Mouse (Mus musculus): ENCODE data around the gene Kcnq4.

- TF ChIP-seq GATA1 (IDR thresholded peaks at IDR 0.05; ENCODE audit: low read length), result no peak
- TF ChIP-seq TAL1 (IDR thresholded peaks at IDR 0.05; ENCODE audit: low read length), result no peak
Observed at GRCm38 (mm10) chr4:120680953-120681352, 67.5 kb downstream of the Kcnq4 start.

Data from erythroblast, embryonic 14.5 days (primary cell).